Mouse (Mus musculus) heart, embryonic 15.5 days (tissue): ENCODE measurements around the gene Lrrc61. TPM values are rescaled to one million over a fixed set of nuclear protein-coding genes. Genes with fewer than 3 reads are reported as not detected.

Source experiments
- ATAC-seq: fragments of 200-750 bp; cut with Nextera tagmentation; replicated peaks from 2 replicates; pipeline ENCODE4 v1.8.0; 2017; ENCODE audit warnings: low read depth, moderate TSS enrichment; ENCODE audit not compliant: insufficient number of reproducible peaks, insufficient read depth, low FRiP score
- H3K27ac ChIP-seq: fragments of 300-500 bp; sonication (generic); 2 replicates; pipeline ENCODE4 v1.5.1; 2015; ENCODE audit warnings: mild to moderate bottlenecking, inconsistent platforms
- H3K27me3 ChIP-seq: fragments of 300-500 bp; sonication (generic); 2 replicates; pipeline ENCODE4 v1.6.1; 2015; ENCODE audit warnings: inconsistent platforms
- H3K36me3 ChIP-seq: fragments of 300-500 bp; sonication (generic); 2 replicates; pipeline ENCODE4 v1.6.1; 2015; ENCODE audit warnings: mild to moderate bottlenecking, inconsistent platforms
- H3K4me1 ChIP-seq: fragments of 300-500 bp; sonication (generic); replicated peaks from 2 replicates; pipeline ENCODE4 v1.6.1; 2015; ENCODE audit warnings: inconsistent platforms
- H3K4me2 ChIP-seq: fragments of 300-500 bp; sonication (generic); 2 replicates; pipeline ENCODE4 v1.6.1; 2015; ENCODE audit warnings: inconsistent platforms, mild to moderate bottlenecking, moderate library complexity
- H3K4me3 ChIP-seq: fragments of 300-500 bp; sonication (generic); 2 replicates; pipeline ENCODE4 v1.5.1; 2015; ENCODE audit warnings: mild to moderate bottlenecking, inconsistent platforms
- H3K9ac ChIP-seq: fragments of 300-500 bp; sonication (generic); 2 replicates; pipeline ENCODE4 v1.6.1; 2015; ENCODE audit warnings: mild to moderate bottlenecking, inconsistent platforms
- H3K9me3 ChIP-seq: fragments of 300-500 bp; sonication (generic); replicated peaks from 2 replicates; pipeline ENCODE4 v1.6.1; 2016; ENCODE audit warnings: inconsistent platforms
- WGBS: fragments of 180-500 bp; shearing (Covaris S2); methylation state at CpG from one replicate; pipeline ENCODE4 v1.1.7; 2015; ENCODE audit warnings: mixed read lengths; 5-methylcytosine and 5-hydroxymethylcytosine counted together
- polyA plus RNA-seq: library from polyadenylated mRNA; unstranded; fragments of >200 nt; fragmentation: Nextera tagmentation; extraction: Ambion mirVana; gene quantifications from 2 replicates; pipeline ENCODE4 v1.2.1, GENCODE M21; 2015

Lrrc61 gene
- polyA plus RNA-seq, 1 experiment from 2014 or later, result 6.0 TPM

- Histone ChIP-seq H3K4me1 (peaks cover 17% of the 10 kb centered on the region), H3K36me3 (peaks cover 4% of the 10 kb centered on the region; the same call in 1 of the 2 replicates), H3K9me3 (no peaks in the 10 kb centered on the region), H3K27me3 (no peaks in the 10 kb centered on the region), H3K27ac (no peak overlapping the region), H3K4me2 (no peak overlapping the region), H3K4me3 (no peak overlapping the region), H3K9ac (no peak overlapping the region)
- no peak for ATAC-seq
- 64% methylated on average over 4 of the region's 4 CpGs for WGBS
Measured at GRCm38 (mm10) chr6:48536091-48536490, 18.5 kb upstream of the Lrrc61 start.

GRCm38 (mm10) chr6:48537105-48537954 lies 17.3 kb upstream of the Lrrc61 start, which contains the start of gene Atp6v0e2:
Gene Atp6v0e2, plus strand, starts transcription at chr6:48537615.
- peaks cover 1% of the 10 kb centered on the region; the same call in 1 of the 2 replicates for H3K36me3 ChIP-seq
- ATAC-seq, result peak; percentile 77
- H3K4me3 ChIP-seq, result peak within 1 kb of the TSS; percentile 52
- H3K9me3 ChIP-seq, result no peaks in the 10 kb centered on the region
- H3K9ac ChIP-seq, result peak within 1 kb of the TSS; percentile 47
- H3K27me3 ChIP-seq, result no peaks in the 10 kb centered on the region
- 10% methylated on average over 38 of the region's 38 CpGs for WGBS
- peak within 1 kb of the TSS; percentile 72 for H3K4me2 ChIP-seq
- H3K27ac ChIP-seq, result no peak within 1 kb of the TSS
- H3K4me1 ChIP-seq, result peaks cover 14% of the 10 kb centered on the region

GRCm38 (mm10) chr6:48538841-48539737 lies 15.5 kb upstream of the Lrrc61 start:
- Histone ChIP-seq H3K4me2 (no peak overlapping the region), H3K9me3 (no peaks in the 10 kb centered on the region), H3K4me1 (peaks cover 14% of the 10 kb centered on the region), H3K9ac (no peak overlapping the region), H3K4me3 (no peak overlapping the region), H3K27ac (no peak overlapping the region), H3K27me3 (no peaks in the 10 kb centered on the region), H3K36me3 (no peaks in the 10 kb centered on the region)
- ATAC-seq, result no peak
- 75% methylated on average over 5 of the region's 5 CpGs for WGBS

DNA sequence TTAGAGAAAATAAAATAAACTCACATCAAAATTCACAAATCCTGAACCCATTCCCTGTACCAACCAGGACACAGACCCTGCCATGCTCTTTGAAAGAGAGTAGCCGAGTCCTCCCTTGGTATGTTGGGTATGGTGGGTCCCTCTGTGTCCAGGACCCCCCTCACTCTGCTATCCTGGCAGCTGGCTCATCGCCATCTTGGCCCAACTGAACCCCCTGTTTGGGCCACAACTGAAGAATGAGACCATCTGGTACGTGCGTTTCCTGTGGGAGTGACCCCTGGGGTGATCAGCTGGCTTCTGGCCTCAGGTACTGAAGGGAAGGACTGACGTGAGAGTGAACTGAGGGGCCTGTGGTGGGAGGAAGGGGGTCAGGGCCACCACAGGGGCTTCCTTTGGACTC lies 14.7 kb upstream of the Lrrc61 start:
- Histone ChIP-seq H3K36me3 (no peaks in the 10 kb centered on the region), H3K4me1 (peaks cover 14% of the 10 kb centered on the region), H3K27ac (no peak overlapping the region), H3K4me2 (no peak overlapping the region), H3K27me3 (no peaks in the 10 kb centered on the region), H3K9ac (no peak overlapping the region), H3K4me3 (no peak overlapping the region), H3K9me3 (no peaks in the 10 kb centered on the region)
- WGBS, result 73% methylated on average over 5 of the region's 5 CpGs
- no peak for ATAC-seq

GRCm38 (mm10) chr6:48540721-48541120 lies 13.9 kb upstream of the Lrrc61 start:
- Histone ChIP-seq H3K4me3 (no peak overlapping the region), H3K4me2 (no peak overlapping the region), H3K9ac (no peak overlapping the region), H3K4me1 (peaks cover 14% of the 10 kb centered on the region), H3K27me3 (no peaks in the 10 kb centered on the region), H3K27ac (no peak overlapping the region), H3K9me3 (no peaks in the 10 kb centered on the region), H3K36me3 (no peaks in the 10 kb centered on the region)
- no peak for ATAC-seq
- 43% methylated on average over 3 of the region's 3 CpGs for WGBS

DNA sequence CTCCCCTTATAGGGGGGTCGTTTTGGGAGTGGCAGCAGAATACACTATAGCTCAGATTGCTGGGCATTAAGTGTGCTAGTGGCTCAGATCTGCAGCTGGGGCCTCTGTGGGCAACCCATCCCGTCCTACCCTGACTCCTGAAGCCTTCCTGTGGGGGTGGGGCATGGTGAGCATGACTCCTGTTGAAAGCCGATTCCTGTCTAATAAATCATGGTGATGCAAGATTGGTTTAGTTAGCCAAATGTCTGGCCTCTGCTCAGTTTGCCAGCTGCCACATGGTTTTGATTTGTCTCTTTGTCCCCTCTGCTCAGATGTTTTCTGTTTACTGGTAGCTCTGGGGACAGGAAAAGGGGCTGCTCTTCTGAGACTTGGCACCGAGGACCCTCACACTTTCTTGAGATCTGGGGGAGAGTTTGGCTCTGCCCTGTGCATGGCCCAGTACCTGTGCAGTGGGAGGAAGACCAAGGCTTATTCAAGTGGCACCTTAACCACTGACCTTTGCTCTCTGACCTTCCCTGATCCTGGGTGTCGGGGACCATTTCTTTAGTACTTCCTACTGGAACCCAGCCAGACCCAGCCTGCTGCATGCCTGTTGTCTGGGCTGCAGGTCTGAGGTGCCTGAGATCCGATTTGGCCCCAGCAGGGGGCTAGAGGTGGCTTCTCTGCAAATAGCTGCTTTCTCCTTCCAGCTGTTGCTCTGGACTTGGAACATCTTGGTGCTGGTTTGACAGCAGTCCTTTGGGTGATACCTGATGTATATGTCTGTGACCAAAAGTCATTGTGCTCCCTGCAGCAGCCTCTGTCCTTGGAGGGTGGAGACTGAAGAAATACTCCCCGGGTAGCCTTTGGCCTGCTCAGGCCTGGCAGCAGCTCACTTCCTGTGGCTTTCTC lies 12.8 kb upstream of the Lrrc61 start:
- Histone ChIP-seq H3K27me3 (no peaks in the 10 kb centered on the region), H3K9ac (no peak overlapping the region), H3K36me3 (no peaks in the 10 kb centered on the region), H3K27ac (no peak overlapping the region), H3K4me1 (peaks cover 13% of the 10 kb centered on the region), H3K4me2 (no peak overlapping the region), H3K4me3 (no peak overlapping the region), H3K9me3 (no peaks in the 10 kb centered on the region)
- 33% methylated on average over 7 of the region's 7 CpGs for WGBS
- no peak for ATAC-seq

DNA sequence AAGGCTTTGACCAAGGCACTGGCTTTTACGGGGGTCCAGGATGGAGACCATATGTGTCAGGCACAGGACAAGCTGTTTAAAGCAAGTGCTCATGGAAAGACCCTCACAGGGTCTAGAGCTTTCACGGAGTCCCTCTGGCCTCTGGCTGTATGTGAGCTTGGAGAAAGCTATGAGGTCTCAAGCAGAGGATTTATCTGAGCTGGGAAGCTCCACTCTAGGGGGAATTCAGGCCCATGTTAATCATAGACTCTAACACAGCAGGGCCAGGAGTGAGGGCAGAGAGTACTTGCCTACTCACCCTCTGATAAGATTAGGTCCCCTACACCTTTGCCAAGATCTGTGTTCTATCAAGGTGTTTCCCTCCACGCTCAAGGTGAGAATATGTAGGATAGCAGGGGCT lies 12.0 kb upstream of the Lrrc61 start:
- no peak for ATAC-seq
- Histone ChIP-seq H3K9ac (no peak overlapping the region), H3K27me3 (no peaks in the 10 kb centered on the region), H3K4me3 (no peak overlapping the region), H3K9me3 (no peaks in the 10 kb centered on the region), H3K36me3 (no peaks in the 10 kb centered on the region), H3K27ac (no peak overlapping the region), H3K4me2 (no peak overlapping the region), H3K4me1 (peaks cover 6% of the 10 kb centered on the region)
- 67% methylated on average over 3 of the region's 3 CpGs for WGBS

DNA sequence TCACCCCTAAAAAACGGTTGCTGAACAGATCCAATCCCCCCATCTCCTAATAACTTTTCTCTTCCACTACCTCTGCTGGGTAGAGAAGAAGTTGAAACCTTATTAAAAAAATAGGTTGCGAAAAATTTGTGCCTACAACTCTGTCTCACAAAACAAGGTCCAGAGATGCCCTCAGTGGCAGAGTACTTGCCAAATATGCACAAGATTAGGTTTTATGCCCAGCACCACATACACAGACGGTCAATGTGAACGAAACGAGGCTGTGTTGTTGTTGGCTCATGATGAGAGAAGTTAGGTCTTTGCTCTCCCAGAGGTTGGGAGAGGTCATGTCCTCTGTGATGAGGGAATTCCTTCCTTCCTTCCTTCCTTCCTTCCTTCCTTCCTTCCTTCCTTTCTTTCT lies 9.3 kb upstream of the Lrrc61 start:
- Histone ChIP-seq H3K4me1 (no peaks in the 10 kb centered on the region; the same call in 1 of the 2 replicates), H3K4me3 (no peak overlapping the region), H3K9me3 (no peaks in the 10 kb centered on the region), H3K36me3 (no peaks in the 10 kb centered on the region), H3K4me2 (no peak overlapping the region), H3K27ac (no peak overlapping the region), H3K9ac (no peak overlapping the region), H3K27me3 (no peaks in the 10 kb centered on the region)
- 62% methylated on average over 5 of the region's 5 CpGs for WGBS
- no peak for ATAC-seq

DNA sequence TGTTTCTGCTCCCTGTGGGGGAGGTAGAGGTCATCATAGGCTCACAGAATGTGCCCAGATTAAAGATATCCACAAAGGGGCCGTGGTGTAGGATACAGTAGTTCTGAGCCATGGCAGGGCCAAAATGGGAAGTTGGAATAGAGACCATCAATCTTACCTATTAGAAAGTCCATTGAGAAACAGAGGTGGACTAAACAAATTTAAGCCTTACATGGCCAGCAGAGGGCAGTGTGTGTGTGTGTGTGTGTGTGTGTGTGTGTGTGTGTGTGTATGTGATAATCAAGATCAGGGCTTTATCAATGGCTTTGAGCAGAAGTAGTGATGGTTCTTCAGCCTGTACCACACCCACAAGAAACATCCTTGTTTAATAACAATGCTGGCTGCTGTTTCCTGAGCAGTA lies 8.3 kb upstream of the Lrrc61 start:
- no peak overlapping the region for H3K27ac ChIP-seq
- no peaks in the 10 kb centered on the region; the same call in 1 of the 2 replicates for H3K4me1 ChIP-seq
- no peak overlapping the region for H3K9ac ChIP-seq
- H3K4me3 ChIP-seq, result no peak overlapping the region
- no peak overlapping the region for H3K4me2 ChIP-seq
- H3K9me3 ChIP-seq, result no peaks in the 10 kb centered on the region
- ATAC-seq, result no peak
- no peaks in the 10 kb centered on the region for H3K36me3 ChIP-seq
- 27% methylated on average over 1 of the region's 1 CpGs for WGBS
- no peaks in the 10 kb centered on the region for H3K27me3 ChIP-seq

DNA sequence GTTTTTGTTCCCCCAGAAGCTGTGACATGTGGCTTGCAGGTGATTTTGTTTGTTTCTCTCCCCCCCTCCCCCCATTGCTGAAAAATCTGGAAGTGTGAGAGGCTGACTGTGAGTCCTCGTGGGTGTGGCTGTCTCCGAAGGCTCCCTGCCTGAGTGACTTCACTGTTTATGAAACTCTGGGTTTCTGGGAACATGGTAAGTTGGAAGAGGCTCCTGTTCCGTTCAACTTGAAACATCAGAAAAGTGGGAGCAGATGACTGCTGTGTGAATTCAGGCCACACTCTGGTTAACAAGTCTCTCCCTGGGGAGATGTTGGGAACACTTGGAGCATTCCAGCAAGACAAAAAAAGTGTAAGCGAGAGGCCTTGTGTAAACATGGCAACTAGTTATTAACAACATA lies 7.7 kb upstream of the Lrrc61 start:
- WGBS, result 59% methylated on average over 4 of the region's 4 CpGs
- no peaks in the 10 kb centered on the region for H3K9me3 ChIP-seq
- no peaks in the 10 kb centered on the region; the same call in 1 of the 2 replicates for H3K4me1 ChIP-seq
- H3K27me3 ChIP-seq, result no peaks in the 10 kb centered on the region
- no peaks in the 10 kb centered on the region for H3K36me3 ChIP-seq
- no peak overlapping the region for H3K4me2 ChIP-seq
- no peak overlapping the region for H3K9ac ChIP-seq
- H3K4me3 ChIP-seq, result no peak overlapping the region
- ATAC-seq, result no peak
- no peak overlapping the region for H3K27ac ChIP-seq

- no peak overlapping the region for H3K4me2 ChIP-seq
- ATAC-seq, result no peak
Measured at GRCm38 (mm10) chr6:48548314-48548713, 6.3 kb upstream of the Lrrc61 start.

More at GRCm38 (mm10) chr6:48548314-48548713, 6.3 kb upstream of the Lrrc61 start:
- WGBS, result 76% methylated on average over 6 of the region's 6 CpGs
- no peak overlapping the region for H3K4me3 ChIP-seq
- H3K4me1 ChIP-seq, result no peaks in the 10 kb centered on the region
- no peaks in the 10 kb centered on the region for H3K9me3 ChIP-seq
- H3K27ac ChIP-seq, result no peak overlapping the region
- H3K27me3 ChIP-seq, result no peaks in the 10 kb centered on the region
- no peaks in the 10 kb centered on the region for H3K36me3 ChIP-seq
- H3K9ac ChIP-seq, result no peak overlapping the region
